ENCODE assay signal across 8 mouse cellular contexts in genomic region chr9:66611478-66612093, GRCm38 (mm10). TPM values are rescaled to one million over a fixed set of nuclear protein-coding genes. Genes with fewer than 3 reads are reported as not detected.
DNase-seq lines count a peak whose midpoint lies in the region; ATAC-seq and TF ChIP-seq lines count a peak whose summit lies in the region.

No protein-coding gene starts in this region.

- peak overlapping the region; percentile 28 for H3K4me2 ChIP-seq in intestine, embryonic 14.5 days (ENCODE audit: low read length)

- H3K36me3 ChIP-seq in intestine, embryonic 14.5 days (ENCODE audit: control insufficient read depth, insufficient read depth, low read length): no peaks in the 10 kb centered on the region

- H3K9ac ChIP-seq in intestine, embryonic 14.5 days (ENCODE audit: low read length): no peak overlapping the region

- intact Hi-C loops in gastrocnemius, postnatal 14 days (cut with DNase I; ENCODE audit: low total_unique reads): no loop called here
- intact Hi-C loops in left cerebral cortex, postnatal 14 days (cut with DNase I): loop anchor here (5.0 kb wide), 1 partner anchor 99 kb away; the partner anchor contains the start of gene Fbxl22

- peak; percentile 88 for DNase-seq in ZHBTc4 (ENCODE audit: low read depth, low spot score)
- peak; percentile 95 for DNase-seq in gastrocnemius, postnatal 14 days
- peak; percentile 95 for DNase-seq in intestine, embryonic 14.5 days (ENCODE audit: low spot score)
- peak; percentile 87 to 91 for DNase-seq in left cerebral cortex, postnatal 14 days (ENCODE audit: low spot score in 2 of 2)
- peak; percentile 84 for DNase-seq in mesoderm, embryonic 11.5 days (ENCODE audit: low read depth, low spot score)
- DNase-seq in right cerebral cortex, postnatal 25 days: peak; percentile 88
- DNase-seq in urinary bladder, postnatal 36 days (ENCODE audit: low spot score in 2 of 2): peak; percentile 77 to 90

- no peaks in the 10 kb centered on the region for H3K9me3 ChIP-seq in intestine, embryonic 14.5 days (ENCODE audit: control insufficient read depth, low read length)

- H3K27me3 ChIP-seq in intestine, embryonic 14.5 days (replicated peaks; ENCODE audit: control insufficient read depth, insufficient read depth, low read length): no peaks in the 10 kb centered on the region

- ATAC-seq in intestine, embryonic 14.5 days (replicated peaks; ENCODE audit: low FRiP score, low TSS enrichment, low read depth): peak; percentile 63; the same call in 1 of the 2 replicates

- peak overlapping the region; percentile 23 for H3K4me3 ChIP-seq in cortical plate, adult 2 months (ENCODE audit: insufficient read depth, low read length)
- H3K4me3 ChIP-seq in intestine, embryonic 14.5 days (ENCODE audit: low read depth, low read length): no peak overlapping the region

- H3K4me1 ChIP-seq in cortical plate, adult 2 months (ENCODE audit: control insufficient read depth, insufficient read depth, low read length): no peaks in the 10 kb centered on the region
- peaks cover 16% of the 10 kb centered on the region for H3K4me1 ChIP-seq in intestine, embryonic 14.5 days (replicated peaks; ENCODE audit: control insufficient read depth, insufficient read depth, low read length)

- no peak overlapping the region for H3K27ac ChIP-seq in cortical plate, adult 2 months (ENCODE audit: insufficient read depth, low read length)
- H3K27ac ChIP-seq in intestine, embryonic 14.5 days (ENCODE audit: low read depth): 0 out of 2 replicates have a peak overlapping the region, but pooled peaks have one; percentile 2

- 19% methylated on average over 18 of the region's 18 CpGs for WGBS in intestine, embryonic 14.5 days

- TF ChIP-seq CTCF in cortical plate, adult 2 months (IDR thresholded peaks at IDR 0.05; ENCODE audit: extremely low read depth, insufficient read depth, low read length): peak; percentile 79

- 0 out of 2 replicates have a peak, but pooled peaks have one; percentile 20 for TF ChIP-seq POLR2A in cortical plate, adult 2 months (IDR thresholded peaks at IDR 0.05; ENCODE audit: extremely low read depth, insufficient read depth, low read length)

RNA-seq across cellular contexts. Expression of gene Usp3, which starts 18.6 kb away (rescaled TPM):
- polyA plus RNA-seq in cortical plate, adult 2 months (2012; rRNA removed): 26.7 and 30.6 TPM in 2 replicates
- total RNA-seq in gastrocnemius, postnatal 14 days (2021): 10 to 100 TPM; 18.4 to 18.9 TPM
- 83.6 and 97.6 TPM in 2 replicates for polyA plus RNA-seq in intestine, embryonic 14.5 days (2014; fragmentation: Nextera tagmentation; extraction: Ambion mirVana)
- 10 to 100 TPM; 20.2 to 27.1 TPM for total RNA-seq in left cerebral cortex, postnatal 14 days (2021)
